Mouse (Mus musculus): ENCODE measurements around the gene Rara.

Gene Rara

GRCm38 (mm10) chr11:98938701-98939083 lies 11.1 kb downstream of the Rara start:
- no peak for DNase-seq (ENCODE audit: low spot score)

GRCm38 (mm10) chr11:98939084-98939952 lies 11.7 kb downstream of the Rara start:
- no peak for DNase-seq (ENCODE audit: low spot score)

- no peak for DNase-seq (ENCODE audit: low spot score)
These were observed 12.5 kb downstream of the Rara start for GRCm38 (mm10) chr11:98939953-98940641.

- peak; percentile 35 for DNase-seq (ENCODE audit: low spot score)
These were observed 13.2 kb downstream of the Rara start for GRCm38 (mm10) chr11:98940776-98941175.

GRCm38 (mm10) chr11:98941341-98941825 lies 13.8 kb downstream of the Rara start:
- no peak for DNase-seq (ENCODE audit: low spot score)

GRCm38 (mm10) chr11:98941826-98942550 lies 14.4 kb downstream of the Rara start:
- peak; percentile 80 for DNase-seq (ENCODE audit: low spot score)

GRCm38 (mm10) chr11:98942555-98942922 lies 14.9 kb downstream of the Rara start:
- no peak for DNase-seq (ENCODE audit: low spot score)

GRCm38 (mm10) chr11:98942923-98943641 lies 15.5 kb downstream of the Rara start:
- DNase-seq (ENCODE audit: low spot score): no peak

GRCm38 (mm10) chr11:98943741-98944461 lies 16.3 kb downstream of the Rara start:
- no peak for DNase-seq (ENCODE audit: low spot score)

GRCm38 (mm10) chr11:98944897-98945604 lies 17.4 kb downstream of the Rara start:
- no peak for DNase-seq (ENCODE audit: low spot score)

- no peak for DNase-seq (ENCODE audit: low spot score)
These were observed 18.0 kb downstream of the Rara start for GRCm38 (mm10) chr11:98945605-98945977.

GRCm38 (mm10) chr11:98947969-98948569 lies 20.5 kb downstream of the Rara start:
- no peak for DNase-seq (ENCODE audit: low spot score)

GRCm38 (mm10) chr11:98949242-98949957 lies 21.8 kb downstream of the Rara start:
- no peak for DNase-seq (ENCODE audit: low spot score)

GRCm38 (mm10) chr11:98949958-98950460 lies 22.4 kb downstream of the Rara start:
- DNase-seq (ENCODE audit: low spot score): no peak

GRCm38 (mm10) chr11:98950484-98950883 lies 22.9 kb downstream of the Rara start:
- DNase-seq (ENCODE audit: low spot score): no peak

GRCm38 (mm10) chr11:98951026-98951906 lies 23.6 kb downstream of the Rara start:
- DNase-seq (ENCODE audit: low spot score): no peak

GRCm38 (mm10) chr11:98952111-98952510 lies 24.5 kb downstream of the Rara start:
- no peak for DNase-seq (ENCODE audit: low spot score)

GRCm38 (mm10) chr11:98952736-98953135 lies 25.1 kb downstream of the Rara start:
- no peak for DNase-seq (ENCODE audit: low spot score)

Data from retina, embryonic 14.5 days (tissue).